Mouse (Mus musculus) limb, embryonic 12.5 days (tissue): ENCODE data around the gene Svbp. TPM values are rescaled to one million over a fixed set of nuclear protein-coding genes. Genes with fewer than 3 reads are reported as not detected.

ENCODE experiments used
- ATAC-seq: fragments of 200-750 bp; cut with Nextera tagmentation; 2 replicates; pipeline ENCODE4 v1.8.0; 2017; ENCODE audit warnings: low read depth, moderate TSS enrichment; ENCODE audit not compliant: insufficient number of reproducible peaks, insufficient read depth, low FRiP score, low TSS enrichment
- H3K27ac ChIP-seq: fragments of 300-500 bp; sonication (generic); 2 replicates; pipeline ENCODE4 v1.5.1; 2016; ENCODE audit warnings: mild to moderate bottlenecking, moderate library complexity
- H3K27me3 ChIP-seq: fragments of 300-500 bp; sonication (generic); 2 replicates; pipeline ENCODE4 v1.6.1; 2016; ENCODE audit warnings: mild to moderate bottlenecking, moderate library complexity
- H3K36me3 ChIP-seq: fragments of 300-500 bp; sonication (generic); 2 replicates; pipeline ENCODE4 v1.6.1; 2016; ENCODE audit warnings: mild to moderate bottlenecking, moderate library complexity
- H3K4me1 ChIP-seq: fragments of 300-500 bp; sonication (generic); replicated peaks from 2 replicates; pipeline ENCODE4 v1.6.1; 2016
- H3K4me2 ChIP-seq: fragments of 300-500 bp; sonication (generic); 2 replicates; pipeline ENCODE4 v1.6.1; 2016; ENCODE audit warnings: mild to moderate bottlenecking, moderate library complexity
- H3K4me3 ChIP-seq: fragments of 300-500 bp; sonication (generic); replicated peaks from 2 replicates; pipeline ENCODE4 v1.5.1; 2016; ENCODE audit warnings: mild to moderate bottlenecking
- H3K9ac ChIP-seq: fragments of 300-500 bp; sonication (generic); replicated peaks from 2 replicates; pipeline ENCODE4 v1.6.1; 2016; ENCODE audit warnings: mild to moderate bottlenecking, moderate library complexity
- H3K9me3 ChIP-seq: fragments of 300-500 bp; sonication (generic); 2 replicates; pipeline ENCODE4 v1.6.1; 2016; ENCODE audit warnings: mild to moderate bottlenecking, moderate library complexity
- WGBS: fragments of 180-500 bp; shearing (Covaris S2); methylation state at CpG from one replicate; pipeline ENCODE4 v1.1.7; 2016; 5-methylcytosine and 5-hydroxymethylcytosine counted together
- polyA plus RNA-seq: library from polyadenylated mRNA; unstranded; fragments of >200 nt; fragmentation: Nextera tagmentation; extraction: Ambion mirVana; gene quantifications from 2 replicates; pipeline ENCODE4 v1.2.1, GENCODE M21; 2016

The Svbp gene
- polyA plus RNA-seq, 1 experiment from 2014 or later: 182 TPM

GRCm38 (mm10) chr4:119172919-119173650 lies 22.0 kb upstream of the Svbp start:
- Histone ChIP-seq H3K36me3 (peaks cover 34% of the 10 kb centered on the region), H3K4me3 (peak overlapping the region; percentile 73), H3K27ac (peak overlapping the region; percentile 41; the same call in 1 of the 2 replicates), H3K9me3 (no peaks in the 10 kb centered on the region), H3K27me3 (no peaks in the 10 kb centered on the region), H3K4me2 (peak overlapping the region; percentile 74), H3K9ac (peak overlapping the region; percentile 81), H3K4me1 (peaks cover 8% of the 10 kb centered on the region)
- no peak for ATAC-seq
- WGBS: 44% methylated on average over 18 of the region's 18 CpGs

GRCm38 (mm10) chr4:119173851-119174453 lies 21.2 kb upstream of the Svbp start, which contains the start of gene Zfp691:
TSS of gene Zfp691 (minus strand) at chr4:119174195.
- peak within 1 kb of the TSS; percentile 41; the same call in 1 of the 2 replicates for H3K27ac ChIP-seq
- peak; percentile 100 for ATAC-seq

DNA sequence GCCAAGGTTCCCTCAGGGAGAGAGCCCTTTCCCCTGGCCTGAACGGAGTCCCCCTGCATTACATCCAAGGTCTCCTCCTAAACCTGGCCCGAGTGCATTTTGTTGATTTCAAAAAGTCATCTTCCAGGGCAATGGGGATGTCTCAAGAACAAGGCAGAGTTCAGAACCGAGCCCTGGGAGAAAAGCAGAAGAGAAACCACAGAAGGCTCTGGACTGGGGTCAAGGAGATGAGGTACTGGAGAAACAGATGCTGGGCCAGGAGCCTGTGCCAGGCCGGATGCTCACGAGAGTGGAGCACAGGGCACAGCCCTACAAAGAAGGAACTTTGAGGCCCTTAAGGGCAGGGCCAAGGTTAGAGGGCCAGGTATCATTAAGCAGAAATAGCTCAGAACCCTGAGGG lies 17.4 kb upstream of the Svbp start:
- Histone ChIP-seq H3K4me2 (no peak overlapping the region), H3K9me3 (no peaks in the 10 kb centered on the region), H3K27ac (no peak overlapping the region), H3K4me1 (peaks cover 6% of the 10 kb centered on the region), H3K9ac (no peak overlapping the region), H3K36me3 (no peaks in the 10 kb centered on the region), H3K4me3 (no peak overlapping the region), H3K27me3 (no peaks in the 10 kb centered on the region)
- ATAC-seq: no peak
- WGBS: 78% methylated on average over 5 of the region's 5 CpGs

More at GRCm38 (mm10) chr4:119173851-119174453, 21.2 kb upstream of the Svbp start, which contains the start of gene Zfp691:
- under 1% methylated on average over 40 of the region's 40 CpGs for WGBS
- H3K9ac ChIP-seq: peak within 1 kb of the TSS; percentile 81
- peak within 1 kb of the TSS; percentile 74 for H3K4me2 ChIP-seq
- H3K9me3 ChIP-seq: no peaks in the 10 kb centered on the region
- peaks cover 25% of the 10 kb centered on the region for H3K36me3 ChIP-seq
- H3K4me1 ChIP-seq: peaks cover 8% of the 10 kb centered on the region
- H3K4me3 ChIP-seq: peak within 1 kb of the TSS; percentile 73
- H3K27me3 ChIP-seq: no peaks in the 10 kb centered on the region

GRCm38 (mm10) chr4:119178331-119178730 lies 16.8 kb upstream of the Svbp start:
- no peak overlapping the region for H3K4me2 ChIP-seq
- H3K4me1 ChIP-seq: no peaks in the 10 kb centered on the region
- ATAC-seq: no peak
- no peak overlapping the region for H3K4me3 ChIP-seq
- H3K27ac ChIP-seq: no peak overlapping the region
- 74% methylated on average over 18 of the region's 18 CpGs for WGBS
- H3K27me3 ChIP-seq: no peaks in the 10 kb centered on the region
- H3K9me3 ChIP-seq: no peaks in the 10 kb centered on the region
- no peak overlapping the region for H3K9ac ChIP-seq
- H3K36me3 ChIP-seq: no peaks in the 10 kb centered on the region

- H3K9me3 ChIP-seq: no peaks in the 10 kb centered on the region
- H3K4me2 ChIP-seq: no peak overlapping the region
- no peak overlapping the region for H3K4me3 ChIP-seq
- no peaks in the 10 kb centered on the region for H3K36me3 ChIP-seq
- no peak overlapping the region for H3K27ac ChIP-seq
- no peak overlapping the region for H3K9ac ChIP-seq
- 57% methylated on average over 4 of the region's 4 CpGs for WGBS
- no peak for ATAC-seq
- no peaks in the 10 kb centered on the region for H3K4me1 ChIP-seq
- H3K27me3 ChIP-seq: no peaks in the 10 kb centered on the region
These were observed 14.9 kb upstream of the Svbp start for GRCm38 (mm10) chr4:119180133-119180707.

GRCm38 (mm10) chr4:119181456-119181855 lies 13.7 kb upstream of the Svbp start:
- no peak overlapping the region for H3K4me3 ChIP-seq
- no peaks in the 10 kb centered on the region for H3K4me1 ChIP-seq
- H3K36me3 ChIP-seq: no peaks in the 10 kb centered on the region
- H3K27me3 ChIP-seq: no peaks in the 10 kb centered on the region
- no peak for ATAC-seq
- no peaks in the 10 kb centered on the region for H3K9me3 ChIP-seq
- H3K4me2 ChIP-seq: no peak overlapping the region
- WGBS: 88% methylated on average over 9 of the region's 9 CpGs
- no peak overlapping the region for H3K27ac ChIP-seq
- H3K9ac ChIP-seq: no peak overlapping the region

DNA sequence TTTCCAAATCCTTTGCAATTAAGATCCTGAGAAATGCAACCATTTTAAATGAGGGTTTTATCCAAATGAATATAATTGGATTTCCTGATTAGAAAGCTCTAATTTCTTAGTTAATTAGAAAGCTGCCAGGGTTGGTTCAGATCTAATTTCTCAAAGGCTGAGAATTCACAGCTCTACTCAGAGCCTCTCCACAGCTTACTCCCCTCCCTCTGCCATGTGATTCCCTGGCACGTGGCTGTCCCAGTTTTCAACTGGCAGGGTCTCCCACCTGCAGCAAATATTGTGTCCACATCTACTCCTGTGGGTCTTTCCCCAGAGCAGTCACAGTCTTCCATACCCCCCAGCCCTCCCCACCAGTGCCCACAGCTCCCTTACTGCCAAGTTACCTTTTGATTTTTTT lies 11.6 kb upstream of the Svbp start:
- Histone ChIP-seq H3K4me1 (no peaks in the 10 kb centered on the region), H3K27me3 (peaks cover 3% of the 10 kb centered on the region; the same call in 1 of the 2 replicates), H3K9ac (no peak overlapping the region), H3K27ac (no peak overlapping the region), H3K4me3 (no peak overlapping the region), H3K4me2 (no peak overlapping the region), H3K9me3 (no peaks in the 10 kb centered on the region), H3K36me3 (no peaks in the 10 kb centered on the region)
- whole genome bisulfite sequencing: 48% methylated on average over 1 of the region's 1 CpGs
- no peak for ATAC-seq

DNA sequence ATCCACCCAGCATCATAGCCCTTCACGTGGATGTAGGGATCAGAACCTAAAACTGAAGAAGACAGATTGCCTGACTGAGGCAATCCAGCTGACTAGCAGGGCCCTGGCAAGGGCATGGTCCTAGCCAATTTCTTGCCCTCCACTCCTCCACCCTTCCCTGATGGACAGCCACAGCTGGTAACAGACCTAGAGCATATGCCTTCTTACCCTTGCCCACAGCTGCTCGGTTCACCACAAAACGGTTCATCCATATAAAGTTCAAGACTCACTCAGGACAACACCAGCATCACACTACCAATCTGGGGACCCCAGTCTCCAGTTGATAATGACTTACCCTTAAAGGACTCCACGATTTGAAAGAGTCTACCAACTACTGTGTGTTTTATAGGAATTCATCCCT lies 9.3 kb upstream of the Svbp start:
- H3K4me3 ChIP-seq: no peak overlapping the region
- H3K9ac ChIP-seq: no peak overlapping the region
- no peaks in the 10 kb centered on the region for H3K4me1 ChIP-seq
- H3K9me3 ChIP-seq: no peaks in the 10 kb centered on the region
- peaks cover 3% of the 10 kb centered on the region; the same call in 1 of the 2 replicates for H3K27me3 ChIP-seq
- H3K36me3 ChIP-seq: no peaks in the 10 kb centered on the region
- H3K27ac ChIP-seq: no peak overlapping the region
- H3K4me2 ChIP-seq: no peak overlapping the region
- 75% methylated on average over 4 of the region's 4 CpGs for WGBS
- no peak for ATAC-seq

DNA sequence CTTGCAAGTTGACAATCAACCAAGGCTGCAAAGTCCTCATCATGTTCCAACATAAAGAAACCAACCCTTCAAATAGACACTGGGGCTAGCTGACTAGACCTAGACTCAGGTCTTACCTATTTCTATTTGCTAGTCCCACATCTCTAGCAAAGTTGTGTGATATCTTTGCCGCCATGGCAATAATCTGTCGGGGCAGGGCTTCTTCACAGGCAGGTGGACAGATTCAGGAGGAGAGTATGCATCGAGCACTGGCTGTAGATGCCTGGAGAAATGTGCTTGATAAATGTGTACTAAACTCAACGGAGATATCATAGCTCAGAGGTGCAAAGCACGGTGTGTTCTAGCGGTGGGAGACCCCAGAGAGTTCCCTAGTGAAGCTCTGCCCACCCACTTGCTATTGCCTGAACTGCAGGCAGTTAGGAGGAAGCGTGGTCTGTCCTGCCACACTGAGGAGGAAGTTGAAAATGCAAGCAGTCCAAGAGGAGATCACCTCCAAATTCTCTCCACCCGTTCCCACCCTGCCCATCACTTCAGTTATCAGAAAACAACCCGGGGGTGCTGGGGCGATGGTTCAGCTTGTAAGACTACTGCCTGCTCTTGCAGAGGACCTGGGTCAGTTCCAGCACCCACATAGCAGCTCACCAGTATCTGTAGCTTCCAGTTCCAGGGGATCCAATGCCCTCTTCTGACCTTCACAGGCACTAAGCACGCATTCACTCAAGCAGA lies 6.9 kb upstream of the Svbp start:
- no peak overlapping the region for H3K4me2 ChIP-seq
- no peak overlapping the region for H3K4me3 ChIP-seq
- no peaks in the 10 kb centered on the region for H3K4me1 ChIP-seq
- H3K36me3 ChIP-seq: no peaks in the 10 kb centered on the region
- peaks cover 3% of the 10 kb centered on the region; the same call in 1 of the 2 replicates for H3K27me3 ChIP-seq
- no peaks in the 10 kb centered on the region for H3K9me3 ChIP-seq
- no peak overlapping the region for H3K27ac ChIP-seq
- 58% methylated on average over 11 of the region's 11 CpGs for WGBS
- ATAC-seq: no peak
- H3K9ac ChIP-seq: no peak overlapping the region

DNA sequence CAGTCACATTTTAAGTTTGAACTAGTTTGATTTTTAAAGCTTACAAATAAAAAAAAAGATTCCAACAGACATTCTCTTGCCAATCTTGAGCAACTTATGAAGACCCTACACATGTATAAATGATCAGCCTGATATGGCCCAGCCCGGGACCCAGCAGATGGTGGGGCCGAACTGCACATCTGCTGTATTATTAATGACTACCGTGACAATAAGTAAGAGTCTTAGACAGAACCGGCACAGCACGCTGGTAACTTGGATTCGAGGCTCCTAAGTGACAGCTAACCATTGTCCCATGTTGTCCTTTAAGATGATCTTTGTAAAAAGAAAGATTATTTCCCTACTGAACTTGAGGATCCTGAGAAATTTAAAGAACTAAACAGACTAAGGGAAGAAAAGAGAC lies 5.7 kb upstream of the Svbp start:
- no peaks in the 10 kb centered on the region for H3K4me1 ChIP-seq
- H3K9me3 ChIP-seq: no peaks in the 10 kb centered on the region
- no peak for ATAC-seq
- 81% methylated on average over 6 of the region's 6 CpGs for WGBS
- no peak overlapping the region for H3K4me2 ChIP-seq
- no peak overlapping the region for H3K4me3 ChIP-seq
- peaks cover 3% of the 10 kb centered on the region; the same call in 1 of the 2 replicates for H3K27me3 ChIP-seq
- no peak overlapping the region for H3K27ac ChIP-seq
- no peaks in the 10 kb centered on the region for H3K36me3 ChIP-seq
- H3K9ac ChIP-seq: no peak overlapping the region

GRCm38 (mm10) chr4:119189864-119190263 lies 5.2 kb upstream of the Svbp start, which contains the start of gene Ermap:
TSS of gene Ermap (minus strand) at chr4:119190011.
- Histone ChIP-seq H3K9ac (no peak within 1 kb of the TSS), H3K27me3 (peaks cover 3% of the 10 kb centered on the region; the same call in 1 of the 2 replicates), H3K4me2 (no peak within 1 kb of the TSS), H3K9me3 (no peaks in the 10 kb centered on the region), H3K36me3 (no peaks in the 10 kb centered on the region), H3K27ac (no peak within 1 kb of the TSS), H3K4me3 (no peak within 1 kb of the TSS), H3K4me1 (no peaks in the 10 kb centered on the region)
- WGBS: 73% methylated on average over 6 of the region's 6 CpGs
- no peak for ATAC-seq
